Mouse (Mus musculus) forebrain, embryonic 13.5 days (tissue): ENCODE measurements at regions not wholly inside any gene's neighbourhood (a gene's known extent, or its start where the extent isn't known, plus 50 kb on each side); places are given as distances from the start of the nearest gene placed in this dataset.

Source experiments
- ATAC-seq: fragments of 200-750 bp; cut with Nextera tagmentation; 2 replicates; pipeline ENCODE4 v1.8.0; 2017
- H3K27ac ChIP-seq: fragments of 300-500 bp; sonication (generic); 2 replicates; pipeline ENCODE4 v1.5.1; 2015; ENCODE audit warnings: inconsistent platforms, mild to moderate bottlenecking, moderate library complexity
- H3K27me3 ChIP-seq: fragments of 300-500 bp; sonication (generic); 2 replicates; pipeline ENCODE4 v1.6.1; 2015; ENCODE audit warnings: mild to moderate bottlenecking, inconsistent platforms
- H3K36me3 ChIP-seq: fragments of 300-500 bp; sonication (generic); 2 replicates; pipeline ENCODE4 v1.6.1; 2015; ENCODE audit warnings: mild to moderate bottlenecking, inconsistent platforms; ENCODE audit not compliant: poor library complexity, severe bottlenecking
- H3K4me1 ChIP-seq: fragments of 300-500 bp; sonication (generic); 2 replicates; pipeline ENCODE4 v1.6.1; 2015; ENCODE audit warnings: inconsistent platforms
- H3K4me2 ChIP-seq: fragments of 300-500 bp; sonication (generic); 2 replicates; pipeline ENCODE4 v1.6.1; 2015; ENCODE audit warnings: inconsistent platforms, mild to moderate bottlenecking, moderate library complexity
- H3K4me3 ChIP-seq: fragments of 300-500 bp; sonication (generic); 2 replicates; pipeline ENCODE4 v1.5.1; 2015; ENCODE audit warnings: mild to moderate bottlenecking, inconsistent platforms
- H3K9ac ChIP-seq: fragments of 300-500 bp; sonication (generic); 2 replicates; pipeline ENCODE4 v1.6.1; 2015; ENCODE audit warnings: mild to moderate bottlenecking, inconsistent platforms
- H3K9me3 ChIP-seq: fragments of 300-500 bp; sonication (generic); replicated peaks from 2 replicates; pipeline ENCODE4 v1.6.1; 2016; ENCODE audit warnings: inconsistent platforms
- WGBS: fragments of 180-500 bp; shearing (Covaris S2); methylation state at CpG from one replicate; pipeline ENCODE4 v1.1.7; 2015; 5-methylcytosine and 5-hydroxymethylcytosine counted together

GRCm38 (mm10) chr16:79718230-79718629 lies 627.3 kb upstream of the Tmprss15 start:
- peak; percentile 66; the same call in 1 of the 2 replicates for ATAC-seq
- H3K4me2 ChIP-seq, result no peak overlapping the region
- no peaks in the 10 kb centered on the region for H3K4me1 ChIP-seq
- no peak overlapping the region for H3K27ac ChIP-seq
- no peak overlapping the region for H3K4me3 ChIP-seq
- H3K9me3 ChIP-seq, result no peaks in the 10 kb centered on the region
- H3K9ac ChIP-seq, result no peak overlapping the region
- no peaks in the 10 kb centered on the region for H3K27me3 ChIP-seq
- WGBS, result 84% methylated on average over 1 of the region's 1 CpGs
- H3K36me3 ChIP-seq, result no peaks in the 10 kb centered on the region

- Histone ChIP-seq H3K9ac (no peak overlapping the region), H3K4me1 (no peaks in the 10 kb centered on the region), H3K9me3 (no peaks in the 10 kb centered on the region), H3K27me3 (no peaks in the 10 kb centered on the region), H3K4me2 (no peak overlapping the region), H3K4me3 (no peak overlapping the region), H3K27ac (no peak overlapping the region), H3K36me3 (no peaks in the 10 kb centered on the region)
- 0% methylated on average over 2 of the region's 2 CpGs for WGBS
- ATAC-seq, result no peak
Observed at GRCm38 (mm10) chr16:79692444-79692843, 601.5 kb upstream of the Tmprss15 start.

- 49% methylated on average over 6 of the region's 6 CpGs for WGBS
- ATAC-seq, result no peak
Observed at GRCm38 (mm10) chr16:79651162-79651741, 560.4 kb upstream of the Tmprss15 start.

GRCm38 (mm10) chr16:79640898-79641297 lies 550.0 kb upstream of the Tmprss15 start:
- Histone ChIP-seq H3K4me2 (no peak overlapping the region), H3K4me1 (no peaks in the 10 kb centered on the region), H3K27ac (no peak overlapping the region), H3K36me3 (no peaks in the 10 kb centered on the region), H3K4me3 (no peak overlapping the region), H3K27me3 (no peaks in the 10 kb centered on the region), H3K9me3 (no peaks in the 10 kb centered on the region), H3K9ac (no peak overlapping the region)
- 0 out of 2 replicates have a peak, but pooled peaks have one; percentile 43 for ATAC-seq
- 36% methylated on average over 3 of the region's 3 CpGs for WGBS

More at GRCm38 (mm10) chr16:79651162-79651741, 560.4 kb upstream of the Tmprss15 start:
- no peaks in the 10 kb centered on the region for H3K36me3 ChIP-seq
- no peak overlapping the region for H3K9ac ChIP-seq
- H3K27ac ChIP-seq, result no peak overlapping the region
- no peak overlapping the region for H3K4me2 ChIP-seq
- no peaks in the 10 kb centered on the region for H3K4me1 ChIP-seq
- H3K9me3 ChIP-seq, result no peaks in the 10 kb centered on the region
- H3K27me3 ChIP-seq, result no peaks in the 10 kb centered on the region
- H3K4me3 ChIP-seq, result no peak overlapping the region

- Histone ChIP-seq H3K9me3 (no peaks in the 10 kb centered on the region), H3K4me1 (no peaks in the 10 kb centered on the region), H3K27ac (no peak overlapping the region), H3K27me3 (no peaks in the 10 kb centered on the region), H3K9ac (no peak overlapping the region), H3K36me3 (no peaks in the 10 kb centered on the region), H3K4me3 (no peak overlapping the region), H3K4me2 (no peak overlapping the region)
- ATAC-seq, result no peak
- 73% methylated on average over 1 of the region's 1 CpGs for WGBS
Observed at GRCm38 (mm10) chr16:79627139-79627538, 536.2 kb upstream of the Tmprss15 start.

GRCm38 (mm10) chr16:79611002-79611401 lies 520.1 kb upstream of the Tmprss15 start:
- no peak overlapping the region for H3K27ac ChIP-seq
- no peak for ATAC-seq
- no peak overlapping the region for H3K4me3 ChIP-seq
- no peaks in the 10 kb centered on the region for H3K4me1 ChIP-seq
- no peak overlapping the region for H3K4me2 ChIP-seq
- no peaks in the 10 kb centered on the region for H3K9me3 ChIP-seq
- no peak overlapping the region for H3K9ac ChIP-seq
- H3K36me3 ChIP-seq, result no peaks in the 10 kb centered on the region
- H3K27me3 ChIP-seq, result no peaks in the 10 kb centered on the region
- WGBS, result 86% methylated on average over 5 of the region's 5 CpGs

- 70% methylated on average over 3 of the region's 3 CpGs for WGBS
- no peak overlapping the region for H3K27ac ChIP-seq
- no peaks in the 10 kb centered on the region for H3K27me3 ChIP-seq
- no peak overlapping the region for H3K9ac ChIP-seq
- no peak overlapping the region for H3K4me2 ChIP-seq
- ATAC-seq, result no peak
- H3K9me3 ChIP-seq, result no peaks in the 10 kb centered on the region
- no peaks in the 10 kb centered on the region for H3K4me1 ChIP-seq
- H3K36me3 ChIP-seq, result no peaks in the 10 kb centered on the region
- H3K4me3 ChIP-seq, result no peak overlapping the region
Observed at GRCm38 (mm10) chr16:79590891-79591290, 500.0 kb upstream of the Tmprss15 start.

- no peaks in the 10 kb centered on the region for H3K9me3 ChIP-seq
- H3K4me2 ChIP-seq, result no peak overlapping the region
- H3K36me3 ChIP-seq, result no peaks in the 10 kb centered on the region
- ATAC-seq, result no peak
- no peak overlapping the region for H3K9ac ChIP-seq
- no peaks in the 10 kb centered on the region for H3K27me3 ChIP-seq
- H3K4me3 ChIP-seq, result no peak overlapping the region
- H3K4me1 ChIP-seq, result no peaks in the 10 kb centered on the region
- H3K27ac ChIP-seq, result no peak overlapping the region
Observed at GRCm38 (mm10) chr16:79585745-79586144, 494.8 kb upstream of the Tmprss15 start.

- no peaks in the 10 kb centered on the region for H3K36me3 ChIP-seq
- no peaks in the 10 kb centered on the region for H3K4me1 ChIP-seq
- H3K9ac ChIP-seq, result no peak overlapping the region
- H3K27ac ChIP-seq, result no peak overlapping the region
- no peaks in the 10 kb centered on the region for H3K27me3 ChIP-seq
- H3K4me2 ChIP-seq, result no peak overlapping the region
- no peak for ATAC-seq
- H3K9me3 ChIP-seq, result no peaks in the 10 kb centered on the region
- no peak overlapping the region for H3K4me3 ChIP-seq
- WGBS, result 92% methylated on average over 2 of the region's 2 CpGs
Observed at GRCm38 (mm10) chr16:79570867-79571266, 480.0 kb upstream of the Tmprss15 start.

- no peak overlapping the region for H3K9ac ChIP-seq
- no peak for ATAC-seq
- H3K4me1 ChIP-seq, result no peaks in the 10 kb centered on the region
- no peaks in the 10 kb centered on the region for H3K27me3 ChIP-seq
- no peaks in the 10 kb centered on the region for H3K9me3 ChIP-seq
- no peak overlapping the region for H3K4me3 ChIP-seq
- H3K4me2 ChIP-seq, result no peak overlapping the region
- no peaks in the 10 kb centered on the region for H3K36me3 ChIP-seq
- 66% methylated on average over 2 of the region's 2 CpGs for WGBS
- H3K27ac ChIP-seq, result no peak overlapping the region
Observed at GRCm38 (mm10) chr16:79534370-79534769, 443.5 kb upstream of the Tmprss15 start.

- 58% methylated on average over 3 of the region's 3 CpGs for WGBS
- Histone ChIP-seq H3K9me3 (no peaks in the 10 kb centered on the region), H3K9ac (no peak overlapping the region), H3K27ac (no peak overlapping the region), H3K36me3 (no peaks in the 10 kb centered on the region), H3K4me2 (no peak overlapping the region), H3K4me1 (no peaks in the 10 kb centered on the region), H3K27me3 (no peaks in the 10 kb centered on the region), H3K4me3 (no peak overlapping the region)
- ATAC-seq, result peak; percentile 48; the same call in 1 of the 2 replicates
Observed at GRCm38 (mm10) chr16:79492493-79492892, 401.6 kb upstream of the Tmprss15 start.

- H3K36me3 ChIP-seq, result no peaks in the 10 kb centered on the region
- ATAC-seq, result no peak
- H3K27ac ChIP-seq, result no peak overlapping the region
- 78% methylated on average over 2 of the region's 2 CpGs for WGBS
- H3K9me3 ChIP-seq, result no peaks in the 10 kb centered on the region
- no peak overlapping the region for H3K4me3 ChIP-seq
- no peak overlapping the region for H3K4me2 ChIP-seq
- H3K9ac ChIP-seq, result no peak overlapping the region
- H3K27me3 ChIP-seq, result no peaks in the 10 kb centered on the region
- no peaks in the 10 kb centered on the region for H3K4me1 ChIP-seq
Observed at GRCm38 (mm10) chr16:79450871-79451270, 360.0 kb upstream of the Tmprss15 start.

- no peaks in the 10 kb centered on the region for H3K36me3 ChIP-seq
- H3K9ac ChIP-seq, result no peak overlapping the region
- H3K27ac ChIP-seq, result no peak overlapping the region
- 31% methylated on average over 1 of the region's 1 CpGs for WGBS
- H3K27me3 ChIP-seq, result no peaks in the 10 kb centered on the region
- no peaks in the 10 kb centered on the region for H3K9me3 ChIP-seq
- no peaks in the 10 kb centered on the region for H3K4me1 ChIP-seq
- peak; percentile 90 for ATAC-seq
- H3K4me2 ChIP-seq, result no peak overlapping the region
- no peak overlapping the region for H3K4me3 ChIP-seq
Observed at GRCm38 (mm10) chr16:79449732-79450131, 358.8 kb upstream of the Tmprss15 start.
